ENCODE assay signal across 8 mouse cellular contexts in genomic region chr10:42089235-42089625, GRCm38 (mm10).
A peak's percentile ranks its signal among the peaks of the same experiment; 100 is the strongest.
DNase-seq lines count a peak whose midpoint lies in the region; ATAC-seq lines count a peak whose summit lies in the region.

No protein-coding gene starts in this region.

- 21% methylated on average over 3 of the region's 3 CpGs for WGBS in hindbrain, embryonic 12.5 days
- 0% methylated on average over 3 of the region's 3 CpGs for WGBS in macrophage (ENCODE audit: missing documents)

- no peak for ATAC-seq in hindbrain, embryonic 12.5 days (ENCODE audit: low FRiP score)

- peaks cover 20% of the 10 kb centered on the region for H3K4me1 ChIP-seq in hindbrain, embryonic 12.5 days

- DNase-seq in embryo, embryonic 10.5 days (ENCODE audit: low spot score) = peak; percentile 31
- DNase-seq in embryo, embryonic 10 days (ENCODE audit: low spot score) = no peak
- peak; percentile 87 for DNase-seq in NIH3T3 (ENCODE audit: low read depth)
- peak; percentile 82 for DNase-seq in gastrocnemius, adult 8-10 months (ENCODE audit: low spot score in 2 of 2)
- DNase-seq in layer of hippocampus, postnatal 10 days (ENCODE audit: low spot score in 2 of 2) = peak; percentile 48 to 50
- DNase-seq in thymus, postnatal 14 days = peak; percentile 78

- no peaks in the 10 kb centered on the region for H3K79me2 ChIP-seq in macrophage (ENCODE audit: inconsistent target)

- no peak overlapping the region for H3K4me2 ChIP-seq in hindbrain, embryonic 12.5 days (replicated peaks)

- no peak overlapping the region for H3K9ac ChIP-seq in hindbrain, embryonic 12.5 days

- H3K27me3 ChIP-seq in hindbrain, embryonic 12.5 days = no peaks in the 10 kb centered on the region

- H3K27ac ChIP-seq in hindbrain, embryonic 12.5 days = peak overlapping the region; percentile 62; the same call in 1 of the 2 replicates
- H3K27ac ChIP-seq in macrophage = peak overlapping the region; percentile 71

- no peaks in the 10 kb centered on the region for H3K36me3 ChIP-seq in hindbrain, embryonic 12.5 days
- H3K36me3 ChIP-seq in macrophage (ENCODE audit: inconsistent target) = no peaks in the 10 kb centered on the region

- H3K9me3 ChIP-seq in hindbrain, embryonic 12.5 days (replicated peaks) = peaks cover 5% of the 10 kb centered on the region; the same call in 1 of the 2 replicates

- H3K4me3 ChIP-seq in hindbrain, embryonic 12.5 days = no peak overlapping the region
- H3K4me3 ChIP-seq in macrophage (ENCODE audit: inconsistent target) = no peak overlapping the region
